Mouse (Mus musculus): ENCODE data around the gene Cdkl1. TPM values are rescaled to one million over a fixed set of nuclear protein-coding genes. Genes with fewer than 3 reads are reported as not detected.
A peak's percentile ranks its signal among the peaks of the same experiment; 100 is the strongest.

The Cdkl1 gene
- polyA plus RNA-seq (2017; shearing (Covaris generic)) = not detected

GRCm38 (mm10) chr12:69790530-69791505 lies at the start of gene Cdkl1:
Gene Cdkl1, minus strand, starts transcription at chr12:69791267.
- peak; percentile 58 for ATAC-seq

- peak; percentile 78 for ATAC-seq
Observed at GRCm38 (mm10) chr12:69838376-69838775, 47.3 kb upstream of the Cdkl1 start.

- no peak for ATAC-seq
Observed at GRCm38 (mm10) chr12:69833982-69834604, 43.0 kb upstream of the Cdkl1 start.

GRCm38 (mm10) chr12:69831239-69831910 lies 40.3 kb upstream of the Cdkl1 start:
- ATAC-seq = no peak

- ATAC-seq = no peak
Observed at GRCm38 (mm10) chr12:69828214-69828613, 37.1 kb upstream of the Cdkl1 start.

- peak; percentile 91 for ATAC-seq
Observed at GRCm38 (mm10) chr12:69824881-69825597, 34.0 kb upstream of the Cdkl1 start.

GRCm38 (mm10) chr12:69814272-69814671 lies 23.2 kb upstream of the Cdkl1 start:
- no peak for ATAC-seq

- ATAC-seq = no peak
Observed at GRCm38 (mm10) chr12:69813596-69813995, 22.5 kb upstream of the Cdkl1 start.

- ATAC-seq = no peak
Observed at GRCm38 (mm10) chr12:69812986-69813385, 21.9 kb upstream of the Cdkl1 start.

GRCm38 (mm10) chr12:69811976-69812375 lies 20.9 kb upstream of the Cdkl1 start:
- ATAC-seq = no peak

- ATAC-seq = no peak
Observed at GRCm38 (mm10) chr12:69809439-69809838, 18.4 kb upstream of the Cdkl1 start.

- ATAC-seq = no peak
Observed at GRCm38 (mm10) chr12:69807399-69807985, 16.4 kb upstream of the Cdkl1 start.

- ATAC-seq = no peak
Observed at GRCm38 (mm10) chr12:69805148-69805547, 14.1 kb upstream of the Cdkl1 start.

- ATAC-seq = no peak
Observed at GRCm38 (mm10) chr12:69804393-69805070, 13.5 kb upstream of the Cdkl1 start.

- no peak for ATAC-seq
Observed at GRCm38 (mm10) chr12:69803196-69803595, 12.1 kb upstream of the Cdkl1 start.

- ATAC-seq = no peak
Observed at GRCm38 (mm10) chr12:69800586-69800985, 9.5 kb upstream of the Cdkl1 start.

- ATAC-seq = no peak
Observed at GRCm38 (mm10) chr12:69796311-69796710, 5.2 kb upstream of the Cdkl1 start.

- ATAC-seq = no peak
Observed at GRCm38 (mm10) chr12:69789766-69790529, 1.1 kb downstream of the Cdkl1 start.

GRCm38 (mm10) chr12:69788380-69788779 lies 2.7 kb downstream of the Cdkl1 start:
- no peak for ATAC-seq

GRCm38 (mm10) chr12:69785471-69785870 lies 5.6 kb downstream of the Cdkl1 start:
- no peak for ATAC-seq
